Mouse (Mus musculus) frontal cortex, postnatal 36 days (tissue): ENCODE measurements around the gene Mdh1b.

Source experiments
- DNase-seq, 2 experiments: peaks; one replicate each; pipeline ENCODE4 v3.0.0; 2022; ENCODE audit warnings: low spot score in 2 of 2

The Mdh1b gene

GRCm38 (mm10) chr1:63730240-63730771, at the start of gene Mdh1b, which contains the start of gene Fastkd2:
TSS of gene Mdh1b (minus strand) at chr1:63730318.
TSS of gene Fastkd2 (plus strand) at chr1:63730614.
- peak; percentile 91 to 96 for DNase-seq

DNA sequence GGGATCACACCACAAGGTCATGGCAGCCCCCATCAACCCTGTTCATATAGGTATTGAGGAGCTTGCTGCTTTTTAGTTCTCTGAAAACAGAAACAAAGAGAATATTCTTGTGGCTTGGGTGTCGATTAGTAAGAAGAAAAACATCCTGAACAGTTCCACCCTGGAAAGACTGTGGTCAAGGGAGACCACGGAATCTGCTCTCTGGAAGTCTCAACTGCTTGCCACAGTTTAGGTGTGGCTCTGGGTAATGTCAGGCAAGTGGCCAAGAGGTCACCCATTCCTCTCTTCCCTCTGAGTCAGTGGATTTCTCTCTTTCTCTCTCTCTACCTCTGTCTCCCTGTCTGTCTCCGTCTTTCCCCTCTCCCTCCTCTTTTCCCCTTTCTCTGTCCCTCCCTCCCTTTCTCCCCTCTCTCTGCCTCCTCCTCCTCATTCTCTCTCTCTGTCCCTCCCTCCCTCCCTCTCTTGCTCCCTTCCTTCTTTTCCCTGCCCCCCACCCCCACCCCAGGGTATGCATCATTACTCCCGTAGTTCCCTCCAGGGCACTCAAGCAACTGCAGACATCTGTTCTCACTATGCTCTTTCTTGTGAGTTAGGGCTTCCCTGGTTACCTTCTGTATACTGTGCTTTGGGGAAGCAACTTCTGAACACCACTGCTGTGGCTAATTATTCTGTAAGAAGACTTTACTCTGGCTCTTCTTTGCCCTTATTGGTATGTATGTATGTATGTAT, 46.9 kb upstream of the Mdh1b start:
- no peak for DNase-seq

GRCm38 (mm10) chr1:63776396-63776795, 46.3 kb upstream of the Mdh1b start:
- no peak for DNase-seq

- peak in 1 of 2 experiments; percentile 72 for DNase-seq
Measured at GRCm38 (mm10) chr1:63770309-63770708, 40.2 kb upstream of the Mdh1b start.

DNA sequence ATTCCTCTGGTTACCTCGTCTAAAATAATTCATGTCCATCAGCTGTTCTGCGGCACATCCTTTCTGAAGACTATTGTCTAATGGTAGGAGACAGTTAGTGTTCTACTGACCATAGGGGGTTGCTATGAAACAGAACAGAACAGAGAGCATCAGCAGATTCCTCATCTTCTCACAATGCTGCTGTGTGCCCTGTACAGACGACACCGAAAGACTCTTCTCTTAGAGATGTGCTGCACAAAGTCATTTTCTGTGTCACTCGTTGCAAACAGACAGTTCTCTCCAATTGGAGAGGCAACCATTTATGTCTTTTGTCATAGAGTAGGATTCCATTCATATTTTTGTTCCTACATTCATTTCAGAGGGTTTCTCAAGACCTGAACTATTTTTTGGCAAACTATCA, 39.0 kb upstream of the Mdh1b start, which contains the start of gene 4933402D24Rik:
4933402D24Rik (minus strand) TSS at position 101 of the 400 bp plus-strand sequence.
- DNase-seq, result no peak

DNA sequence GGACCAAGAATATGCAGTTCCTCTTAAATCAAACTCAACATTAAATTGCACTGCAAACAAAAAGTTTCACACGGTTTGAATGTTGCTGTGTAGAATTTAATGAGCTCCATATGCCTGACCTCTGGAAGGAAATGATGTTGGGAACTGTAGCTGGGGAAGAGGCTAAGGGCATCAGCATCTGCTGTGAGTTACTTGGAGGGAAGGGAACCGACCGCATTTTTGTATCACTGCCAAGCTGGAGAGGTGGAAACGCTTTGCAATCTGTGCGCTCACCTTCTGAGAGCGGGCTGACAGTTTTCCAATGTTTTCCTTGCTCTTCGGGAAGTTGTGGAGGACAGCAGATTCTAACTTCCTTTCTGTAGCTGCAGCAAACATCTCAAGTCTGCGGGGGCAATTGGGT, 38.0 kb upstream of the Mdh1b start:
- no peak for DNase-seq

DNA sequence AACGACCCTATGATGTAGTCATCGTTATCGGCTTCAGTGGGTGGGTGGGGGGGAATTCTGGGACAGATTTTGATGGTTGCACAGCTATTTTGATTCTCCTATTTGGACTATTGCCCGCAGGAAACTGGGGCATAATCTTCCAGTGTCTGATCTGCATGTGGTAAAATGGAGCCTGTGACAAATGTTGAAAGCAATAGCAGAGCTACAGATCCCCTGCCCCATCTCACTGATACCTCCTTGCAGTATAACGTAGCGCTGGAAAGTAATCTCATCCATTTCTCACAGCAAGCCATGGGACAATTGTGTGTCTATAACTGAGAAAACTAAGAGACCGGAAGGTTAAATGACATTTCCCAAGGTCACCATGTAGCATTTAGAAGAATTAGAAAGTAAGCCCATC, 34.3 kb upstream of the Mdh1b start:
- DNase-seq, result no peak

DNA sequence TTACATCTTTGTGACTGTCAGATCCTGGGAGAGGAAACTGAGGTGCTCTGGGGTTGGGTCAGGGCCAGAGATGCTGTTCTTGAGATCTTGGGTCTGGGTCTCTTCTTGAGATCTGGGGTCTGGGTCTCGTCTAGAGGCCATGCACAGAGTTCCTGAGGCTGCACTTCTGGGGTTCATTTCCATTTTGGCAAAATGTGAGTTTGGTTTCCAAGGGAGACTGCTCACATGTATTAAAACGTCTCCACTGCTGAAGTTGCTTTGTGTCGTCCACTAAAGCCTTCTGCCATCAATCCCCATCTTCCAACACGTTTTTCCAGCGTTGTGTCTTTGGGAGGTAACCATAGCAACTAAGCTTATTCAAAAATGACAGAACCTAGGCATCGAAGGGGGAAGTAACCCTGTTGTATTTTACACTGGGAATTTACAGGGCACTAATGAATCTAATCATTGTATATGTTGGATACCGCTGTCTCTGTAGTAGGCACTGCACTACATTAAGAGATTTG, 33.8 kb upstream of the Mdh1b start:
- DNase-seq, result peak in 1 of 2 experiments; percentile 29

DNA sequence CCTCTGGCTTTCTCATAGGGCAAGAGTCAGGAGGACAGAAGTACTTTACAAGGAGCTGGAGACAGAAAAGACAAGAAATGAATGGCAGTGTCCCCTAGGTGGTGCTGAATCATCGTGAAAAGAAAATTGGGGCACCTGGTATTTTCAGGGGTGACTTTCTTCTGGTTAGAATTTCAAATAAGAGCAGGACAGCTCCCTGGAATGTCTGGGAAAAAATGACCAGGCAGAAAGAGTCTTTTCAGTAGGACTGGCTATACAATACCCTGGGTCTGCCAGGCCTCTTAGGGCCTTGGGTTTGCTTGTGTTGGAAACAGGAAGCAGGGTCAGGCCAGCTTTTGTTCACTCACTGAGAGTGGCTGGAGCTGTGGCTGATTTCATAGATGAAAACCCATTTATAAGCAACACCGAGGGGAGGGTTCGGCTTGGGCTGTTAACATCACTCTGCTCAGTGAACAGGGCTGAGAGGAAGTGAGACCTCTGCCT, 33.1 kb upstream of the Mdh1b start:
- DNase-seq, result peak; percentile 62 to 81

DNA sequence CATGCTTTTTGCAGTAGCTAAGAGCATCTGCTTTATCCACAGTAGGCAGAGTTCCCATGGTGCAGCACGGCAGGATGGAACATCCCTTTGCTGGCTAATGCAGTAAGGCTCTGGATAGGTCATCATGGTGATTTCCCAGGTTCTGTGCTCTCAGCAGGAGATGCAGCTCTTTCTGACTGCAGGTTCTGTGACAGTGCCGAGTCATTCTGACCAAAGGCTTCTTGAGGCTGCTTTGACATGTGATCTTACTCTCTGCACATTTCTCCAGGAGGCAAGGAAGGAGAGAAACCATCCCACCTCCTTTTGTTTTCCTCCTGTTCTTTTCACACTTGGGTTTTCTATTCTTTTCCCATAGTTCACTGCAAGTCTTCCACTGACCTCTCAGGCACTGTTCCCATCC, 25.9 kb upstream of the Mdh1b start:
- no peak for DNase-seq

DNA sequence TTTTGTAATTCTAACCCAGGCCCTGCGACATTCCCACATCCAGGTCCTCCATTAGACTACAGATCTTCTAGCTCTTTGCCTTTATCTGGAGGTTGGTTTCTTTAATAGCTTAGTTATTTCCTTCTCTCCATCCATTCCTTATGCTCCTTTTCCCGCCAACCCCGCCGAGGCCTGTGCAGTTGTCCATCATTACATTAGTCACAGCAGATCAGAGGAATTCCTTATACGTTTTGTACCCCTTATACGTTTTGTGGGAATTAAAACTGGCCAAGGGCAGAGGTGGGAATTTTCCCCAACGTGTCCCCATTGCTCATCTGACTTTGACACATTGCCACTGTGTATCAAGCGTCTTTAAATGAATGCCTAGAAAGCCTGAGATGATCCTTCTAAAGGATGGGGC, 322 bp downstream of the Mdh1b start:
- DNase-seq, result no peak

- DNase-seq, result peak in 1 of 2 experiments; percentile 56
Measured at GRCm38 (mm10) chr1:63720161-63720560, 10.0 kb downstream of the Mdh1b start.

DNA sequence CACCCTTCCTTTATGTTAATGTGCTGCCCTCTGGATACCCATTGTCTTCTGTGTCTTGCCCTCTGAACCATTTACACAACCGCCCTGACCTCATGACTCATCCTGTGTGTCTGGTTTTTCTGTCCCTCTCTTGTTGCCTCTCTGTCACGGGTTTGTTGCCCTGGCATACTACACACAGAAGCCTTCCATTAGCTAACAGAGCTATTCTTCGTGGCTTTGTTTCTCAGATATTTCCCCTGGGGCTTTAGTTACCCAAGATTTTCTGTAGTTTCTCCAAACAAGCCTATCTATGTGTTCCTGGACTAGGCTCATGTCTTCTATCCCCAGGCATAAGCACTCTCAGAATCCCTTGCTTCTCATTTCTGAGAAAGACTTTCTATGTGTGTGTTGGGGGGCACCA, 21.2 kb downstream of the Mdh1b start:
- DNase-seq, result no peak

DNA sequence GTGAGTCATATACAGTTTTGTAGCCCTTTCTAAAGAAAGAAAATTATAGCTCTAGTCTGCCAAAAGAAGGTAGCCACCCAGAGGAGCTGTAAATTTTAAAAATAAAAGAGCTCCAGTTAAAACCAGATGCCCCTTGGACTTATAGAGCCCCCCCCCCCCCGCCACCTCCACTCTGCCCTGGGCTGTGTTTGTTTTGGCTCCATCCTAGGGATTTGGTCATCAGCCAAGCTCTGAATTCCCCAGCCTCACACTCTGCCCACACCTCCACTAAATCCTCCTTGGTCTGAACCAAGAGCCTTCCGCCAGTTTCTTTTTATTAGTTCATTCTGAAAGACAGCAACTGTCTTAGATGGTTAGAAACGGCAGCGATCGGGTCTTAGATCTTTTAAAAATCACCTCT, 24.4 kb downstream of the Mdh1b start:
- no peak for DNase-seq

DNA sequence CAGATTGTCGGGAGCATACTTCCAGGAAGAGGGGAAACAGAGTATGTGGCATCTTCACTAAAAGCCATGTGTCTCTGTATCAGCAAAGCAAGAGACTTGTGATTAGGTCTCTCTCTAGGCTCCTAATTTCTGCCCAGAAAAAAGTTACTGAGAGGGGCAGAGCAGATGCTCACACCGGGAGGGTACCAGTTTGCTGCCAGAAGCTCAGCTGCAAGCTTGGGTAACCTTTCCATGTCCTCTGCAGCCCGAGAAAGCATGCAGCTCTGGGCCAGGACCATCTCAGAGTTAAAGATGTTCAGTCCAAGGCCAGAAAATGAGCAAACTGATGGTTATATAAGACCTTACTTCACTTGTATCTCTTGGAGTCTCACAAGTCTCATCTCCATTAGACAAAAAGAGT, 33.3 kb downstream of the Mdh1b start:
- DNase-seq, result no peak

DNA sequence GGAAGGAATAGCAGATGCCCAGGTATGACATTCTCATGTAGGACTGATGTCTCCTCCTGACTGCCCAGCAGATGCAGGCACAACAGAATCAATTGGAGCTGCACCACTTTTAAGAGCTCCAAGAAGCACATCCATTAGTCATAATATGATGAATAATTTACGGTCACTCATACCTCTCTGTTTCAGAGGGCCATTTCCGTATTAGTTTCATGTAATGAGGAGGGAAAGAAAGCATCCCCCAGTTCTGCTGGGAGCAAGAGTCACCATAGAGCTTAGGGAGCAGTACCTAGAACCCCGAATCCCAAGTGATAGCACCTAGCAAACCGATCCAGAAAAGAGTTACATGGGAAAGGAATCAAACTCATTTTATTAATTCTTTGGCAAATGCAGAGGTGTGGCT, 43.3 kb downstream of the Mdh1b start, which contains the start of gene Dytn:
Dytn (minus strand) TSS at position 101 of the 400 bp plus-strand sequence.
- DNase-seq, result no peak

DNA sequence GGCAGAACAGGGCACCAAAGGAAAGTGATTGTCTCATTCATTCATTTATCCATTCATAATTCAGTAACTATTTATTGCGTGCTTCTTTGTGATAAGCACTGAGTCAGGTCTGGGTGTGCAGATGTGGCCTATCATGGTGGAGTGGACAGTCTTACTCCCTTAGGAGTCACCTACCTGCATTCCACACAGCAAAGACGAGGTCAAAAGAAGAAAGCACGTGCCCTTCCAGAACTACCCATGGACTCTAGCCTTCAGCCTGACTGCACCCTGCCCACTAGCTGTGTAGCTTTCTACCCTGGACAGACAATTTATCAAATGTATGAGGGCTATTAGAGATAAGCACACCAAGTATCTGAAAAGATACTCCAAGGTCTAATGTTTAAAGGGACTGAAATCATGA, 54.1 kb downstream of the Mdh1b start:
- no peak for DNase-seq

GRCm38 (mm10) chr1:63668852-63669160, 61.3 kb downstream of the Mdh1b start:
- DNase-seq, result no peak

- peak; percentile 6 to 19 for DNase-seq
Measured at GRCm38 (mm10) chr1:63667949-63668851, 61.9 kb downstream of the Mdh1b start.

GRCm38 (mm10) chr1:63667201-63667948, 62.7 kb downstream of the Mdh1b start:
- DNase-seq, result no peak

DNA sequence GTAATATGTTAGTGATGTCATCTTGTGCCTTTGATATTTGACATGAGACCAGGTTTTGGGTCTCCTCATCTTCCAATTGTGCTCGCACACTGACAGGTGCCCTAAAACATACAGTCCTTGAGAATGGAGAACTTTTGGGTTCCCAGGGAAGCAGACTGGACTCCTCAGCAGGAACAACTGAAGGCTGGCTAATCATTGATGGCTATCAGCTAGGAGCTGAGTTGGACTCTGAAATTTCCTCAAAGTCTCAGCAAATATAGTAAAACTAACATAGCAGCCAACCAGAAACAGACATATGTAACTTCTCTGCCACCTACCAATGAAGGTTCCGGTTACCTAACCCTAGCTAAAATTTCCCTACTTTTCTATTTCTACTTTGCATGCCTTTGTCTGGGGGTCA, 64.0 kb downstream of the Mdh1b start:
- no peak for DNase-seq
